Mouse (Mus musculus) neural tube, embryonic 10.5 days (tissue): ENCODE measurements around the gene C130026I21Rik.
"Not testable (repeated sequence)": the region's sequence is repeated elsewhere in the genome, so short reads cannot be mapped to it uniquely, and the experiment has no call there.

Source experiments
- DNase-seq: peaks from one replicate; pipeline ENCODE4 v3.0.0-alpha.2; 2017; ENCODE audit warnings: low spot score; ENCODE audit errors: extremely low spot score

Gene C130026I21Rik

GRCm38 (mm10) chr1:85133671-85134070 is 136.7 kb downstream of the C130026I21Rik start:
- DNase-seq: not testable (repeated sequence)

DNA sequence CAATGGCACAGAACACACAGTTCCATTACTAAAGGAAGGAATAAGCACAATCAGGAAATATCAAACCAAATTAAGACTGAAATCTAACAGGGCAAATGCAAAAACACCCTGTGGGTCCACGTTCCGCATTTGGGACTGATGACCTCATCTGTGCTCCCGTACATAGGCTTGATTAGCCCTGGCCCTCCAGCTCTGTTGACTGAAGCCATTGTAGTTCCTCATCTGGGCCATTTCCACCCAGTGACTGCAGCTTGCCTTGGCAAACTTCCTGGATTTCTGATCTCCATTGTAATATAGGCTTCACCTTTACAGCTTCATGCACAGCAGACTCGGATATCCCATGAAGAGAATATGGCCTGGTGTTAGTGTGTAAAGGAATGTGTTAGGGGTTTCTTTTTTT is 148.5 kb downstream of the C130026I21Rik start:
- not testable (repeated sequence) for DNase-seq

DNA sequence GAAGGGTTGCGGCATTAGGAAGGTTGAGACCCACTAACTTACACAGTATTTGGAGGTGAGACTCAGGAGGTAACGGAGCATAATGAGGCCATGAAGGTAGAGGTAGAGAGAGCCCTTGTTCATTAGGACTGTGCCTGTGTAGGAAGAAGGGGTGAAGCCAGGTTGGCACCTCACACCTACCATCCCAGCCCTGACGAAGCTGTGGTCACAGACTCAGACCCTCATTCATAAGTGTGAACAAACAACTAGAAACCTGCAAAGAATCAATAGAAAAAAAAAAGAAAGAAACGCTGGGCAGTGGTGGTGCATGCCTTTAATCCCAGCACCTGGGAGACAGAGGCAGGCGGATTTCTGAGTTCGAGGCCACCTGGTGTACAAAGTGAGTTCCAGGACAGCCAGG is 152.0 kb downstream of the C130026I21Rik start:
- DNase-seq: not testable (repeated sequence)

DNA sequence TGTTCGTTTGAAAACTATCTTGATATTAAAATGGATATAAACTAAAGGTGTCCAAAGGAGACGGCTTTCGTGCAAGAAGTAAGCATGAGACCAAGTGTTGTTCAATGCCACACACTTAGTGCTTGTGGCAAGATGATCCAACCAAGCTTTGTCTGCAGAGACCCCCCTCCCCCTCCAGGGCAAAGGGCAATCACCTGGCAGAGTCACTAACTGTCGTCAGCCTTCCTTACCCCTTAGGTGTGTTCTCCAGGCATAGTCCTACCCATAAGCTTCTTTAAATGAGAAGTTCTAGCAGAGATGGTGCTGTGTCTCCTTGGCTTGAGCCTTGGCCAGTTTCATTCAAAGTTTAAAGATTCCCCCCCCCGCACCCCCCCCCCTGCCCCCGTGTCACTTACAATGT is 152.8 kb downstream of the C130026I21Rik start:
- not testable (repeated sequence) for DNase-seq

- DNase-seq: not testable (repeated sequence)
These were observed 155.5 kb downstream of the C130026I21Rik start for GRCm38 (mm10) chr1:85114666-85115402.

GRCm38 (mm10) chr1:85114078-85114477 is 156.3 kb downstream of the C130026I21Rik start:
- DNase-seq: not testable (repeated sequence)

DNA sequence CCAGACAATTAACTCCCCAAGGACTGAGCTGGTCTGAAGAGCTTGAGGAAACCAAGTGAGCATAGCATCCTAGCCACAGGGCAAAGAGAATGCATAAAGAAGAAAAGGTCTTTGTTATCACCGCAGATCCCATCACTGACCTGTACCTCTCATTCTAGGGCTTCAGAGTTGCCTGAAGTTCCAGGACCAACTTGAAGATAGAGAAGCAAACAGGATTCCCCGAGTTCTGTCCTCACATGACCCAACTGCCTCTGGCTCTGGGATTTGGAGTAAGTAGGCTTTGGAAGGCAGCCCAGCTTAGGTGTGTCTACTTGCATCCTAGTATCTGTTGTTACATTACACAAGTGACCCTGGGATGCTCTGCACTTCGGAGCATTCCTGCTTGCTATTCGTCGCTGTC is 157.5 kb downstream of the C130026I21Rik start:
- not testable (repeated sequence) for DNase-seq

DNA sequence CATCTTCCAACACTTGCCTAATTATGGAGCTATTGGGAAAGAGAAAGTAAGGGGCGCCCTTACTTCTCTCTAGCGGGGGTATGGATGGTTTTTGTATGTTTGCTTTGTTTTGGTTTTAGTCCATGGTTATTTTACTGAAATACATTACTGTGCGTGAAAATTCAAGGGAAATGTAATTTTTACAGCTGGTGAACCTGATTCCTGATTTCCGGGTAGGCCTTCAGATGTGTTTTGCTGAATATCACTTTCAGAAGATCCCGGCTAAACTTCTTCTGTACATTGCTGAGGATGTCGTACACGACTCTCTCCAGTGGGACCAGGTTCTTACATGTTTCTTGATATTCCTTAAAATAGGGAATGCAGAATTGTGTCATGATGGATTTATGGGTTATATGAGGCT is 158.1 kb downstream of the C130026I21Rik start:
- not testable (repeated sequence) for DNase-seq

DNA sequence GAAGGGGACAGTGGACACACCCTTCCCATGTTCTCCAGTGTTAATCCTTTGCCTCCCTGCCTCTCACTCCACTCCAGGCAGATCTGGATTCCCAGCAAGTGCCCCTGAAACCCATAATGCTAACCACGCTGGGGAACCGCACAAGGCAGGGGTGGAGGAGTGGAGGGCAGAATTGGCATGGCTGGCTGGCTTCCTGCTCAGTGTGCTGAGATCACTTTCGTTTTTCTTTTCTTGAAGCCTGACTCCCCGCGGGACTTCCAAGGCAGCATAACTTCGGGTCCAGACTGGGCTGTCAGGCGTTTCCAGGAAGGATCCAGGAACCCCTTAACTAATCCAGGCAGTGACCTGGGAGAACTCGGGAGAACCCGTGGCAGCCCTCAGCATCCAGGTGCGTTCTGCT is 158.8 kb downstream of the C130026I21Rik start:
- DNase-seq: not testable (repeated sequence)

DNA sequence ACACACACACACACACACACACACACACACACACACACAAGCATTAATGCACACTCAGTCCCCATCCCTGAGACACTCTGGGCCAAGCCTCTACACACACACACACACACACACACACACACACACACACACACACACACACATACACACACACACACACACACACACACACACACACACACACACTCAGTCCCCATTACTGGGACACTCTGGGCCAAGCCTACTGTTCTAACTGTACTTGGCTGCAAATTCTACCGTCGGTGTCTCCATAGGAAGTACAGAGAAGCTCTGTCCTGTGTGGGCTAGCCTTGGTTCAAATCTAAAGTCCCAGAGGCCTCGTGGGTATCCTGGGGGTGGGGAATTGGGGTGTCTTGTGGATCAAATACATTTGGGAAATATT is 159.5 kb downstream of the C130026I21Rik start:
- not testable (repeated sequence) for DNase-seq

GRCm38 (mm10) chr1:85109753-85110152 is 160.6 kb downstream of the C130026I21Rik start, which contains the start of gene A530032D15Rik:
Gene A530032D15Rik (minus strand): TSS chr1:85109853.
- DNase-seq: not testable (repeated sequence)

DNA sequence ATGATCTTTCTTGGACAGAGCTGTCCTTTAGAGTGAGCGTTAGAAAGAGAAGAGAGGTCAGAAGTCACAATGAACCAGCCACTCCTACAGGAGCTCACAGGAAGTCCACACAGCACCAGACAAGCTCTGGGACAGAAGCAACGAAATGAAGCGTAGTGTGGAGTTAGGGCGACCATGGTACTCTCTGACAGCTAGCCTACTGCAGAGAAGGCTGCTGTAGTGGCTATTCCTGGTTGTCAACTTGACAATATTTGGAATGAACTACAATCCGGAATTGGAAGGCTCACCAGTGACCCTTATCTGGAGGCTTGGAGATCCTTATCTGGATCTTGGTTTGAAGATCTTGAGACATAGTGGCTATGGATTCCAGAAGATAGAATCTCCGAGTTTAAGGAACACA is 164.4 kb downstream of the C130026I21Rik start:
- not testable (repeated sequence) for DNase-seq

- DNase-seq: not testable (repeated sequence)
These were observed 165.0 kb downstream of the C130026I21Rik start for GRCm38 (mm10) chr1:85105336-85105735.

GRCm38 (mm10) chr1:85101754-85102153 is 168.6 kb downstream of the C130026I21Rik start:
- not testable (repeated sequence) for DNase-seq

DNA sequence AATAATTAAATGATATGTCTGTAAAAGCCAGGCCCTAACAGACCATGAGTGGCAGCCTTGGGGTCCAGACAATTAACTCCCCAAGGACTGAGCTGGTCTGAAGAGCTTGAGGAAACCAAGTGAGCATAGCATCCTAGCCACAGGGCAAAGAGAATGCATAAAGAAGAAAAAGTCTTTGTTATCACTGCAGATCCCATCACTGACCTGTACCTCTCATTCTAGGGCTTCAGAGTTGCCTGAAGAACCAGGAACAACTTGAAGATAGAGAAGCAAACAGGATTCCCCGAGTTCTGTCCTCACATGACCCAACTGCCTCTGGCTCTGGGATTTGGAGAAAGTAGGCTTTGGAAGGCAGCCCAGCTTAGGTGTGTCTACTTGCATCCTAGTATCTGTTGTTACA is 170.5 kb downstream of the C130026I21Rik start, which contains the start of gene Gm10553:
Gene Gm10553, plus strand, starts transcription at position 301 of the 400 bp plus-strand sequence.
- DNase-seq: not testable (repeated sequence)

DNA sequence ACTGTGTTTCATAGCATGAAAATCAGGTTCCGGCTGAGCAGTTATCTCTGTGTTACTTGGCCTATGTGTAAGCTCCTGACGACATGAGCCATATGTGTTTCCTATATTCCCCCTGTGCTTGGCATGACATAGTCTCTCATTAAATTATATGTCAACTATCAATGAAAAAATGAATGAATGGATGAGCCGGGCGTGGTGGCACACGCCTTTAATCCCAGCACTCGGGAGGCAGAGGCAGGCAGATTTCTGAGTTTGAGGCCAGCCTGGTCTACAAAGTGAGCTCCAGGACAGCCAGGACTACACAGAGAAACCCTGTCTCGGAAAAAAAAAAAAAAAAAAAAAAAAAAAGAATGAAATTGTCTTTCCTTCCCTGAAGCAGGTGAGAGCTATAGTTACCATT is 171.3 kb downstream of the C130026I21Rik start:
- DNase-seq: not testable (repeated sequence)

- DNase-seq: not testable (repeated sequence)
These were observed 177.3 kb downstream of the C130026I21Rik start for GRCm38 (mm10) chr1:85093011-85093572.

GRCm38 (mm10) chr1:85092169-85092568 is 178.2 kb downstream of the C130026I21Rik start:
- DNase-seq: not testable (repeated sequence)

DNA sequence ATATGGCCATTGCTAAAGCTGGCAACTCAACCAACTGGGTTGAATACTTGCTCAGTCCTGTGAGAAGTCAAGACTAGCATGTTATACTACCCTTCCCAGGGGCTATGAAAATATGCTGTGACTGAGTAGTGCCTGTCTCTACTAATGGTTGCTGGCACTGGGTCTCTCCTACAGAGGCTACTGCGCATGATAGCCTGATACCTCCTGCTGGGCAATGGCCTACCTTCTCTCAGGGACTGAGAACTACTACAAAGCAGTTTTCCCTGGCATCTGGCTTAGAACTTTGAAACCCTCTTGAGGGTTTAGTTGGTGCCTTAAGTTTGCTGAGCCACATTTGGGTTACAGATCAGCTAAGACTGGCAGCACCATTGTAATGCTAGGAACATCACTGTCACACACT is 184.2 kb downstream of the C130026I21Rik start:
- DNase-seq: not testable (repeated sequence)

DNA sequence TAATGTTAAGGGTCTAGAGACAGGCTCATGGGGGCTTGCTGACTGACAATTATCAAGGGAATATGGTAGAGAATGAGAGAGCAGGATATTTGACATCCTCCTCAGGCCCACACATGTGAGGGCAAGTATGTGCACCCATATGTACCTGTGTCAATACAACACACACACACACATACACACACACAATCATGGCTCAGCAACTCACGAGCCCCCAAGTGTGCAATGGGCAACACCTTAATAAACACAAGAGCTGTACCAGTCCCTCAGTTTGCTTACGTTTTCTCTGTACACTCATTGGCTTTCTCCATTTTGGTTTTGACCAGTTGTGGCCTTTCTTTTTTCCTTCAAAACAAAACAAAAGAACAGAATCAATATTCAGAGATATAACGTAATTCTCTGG is 185.6 kb downstream of the C130026I21Rik start:
- DNase-seq: not testable (repeated sequence)

DNA sequence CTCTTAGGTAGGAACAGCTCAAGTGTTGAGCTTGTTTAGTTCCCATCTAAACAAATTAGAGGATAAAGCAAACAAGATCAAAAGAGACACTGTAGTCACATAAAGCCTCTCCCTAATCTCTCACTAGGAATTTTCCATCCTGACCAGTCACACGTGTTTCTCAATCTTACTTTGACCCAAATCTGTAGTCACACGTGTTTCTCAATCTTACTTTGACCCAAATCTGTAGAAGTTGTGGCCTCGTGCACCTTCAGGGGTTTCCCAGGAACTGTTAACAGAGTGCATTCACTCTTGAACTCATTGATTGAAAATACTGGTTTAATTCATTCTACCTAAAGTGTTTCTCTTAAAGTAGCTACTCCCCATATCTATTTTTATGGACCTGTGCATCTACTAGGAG is 197.3 kb downstream of the C130026I21Rik start:
- DNase-seq: not testable (repeated sequence)

GRCm38 (mm10) chr1:85071690-85072089 is 198.7 kb downstream of the C130026I21Rik start:
- not testable (repeated sequence) for DNase-seq
